Mouse (Mus musculus): ENCODE measurements at regions not wholly inside any gene's neighbourhood (a gene's known extent, or its start where the extent isn't known, plus 50 kb on each side); places are given as distances from the start of the nearest gene placed in this dataset.

DNA sequence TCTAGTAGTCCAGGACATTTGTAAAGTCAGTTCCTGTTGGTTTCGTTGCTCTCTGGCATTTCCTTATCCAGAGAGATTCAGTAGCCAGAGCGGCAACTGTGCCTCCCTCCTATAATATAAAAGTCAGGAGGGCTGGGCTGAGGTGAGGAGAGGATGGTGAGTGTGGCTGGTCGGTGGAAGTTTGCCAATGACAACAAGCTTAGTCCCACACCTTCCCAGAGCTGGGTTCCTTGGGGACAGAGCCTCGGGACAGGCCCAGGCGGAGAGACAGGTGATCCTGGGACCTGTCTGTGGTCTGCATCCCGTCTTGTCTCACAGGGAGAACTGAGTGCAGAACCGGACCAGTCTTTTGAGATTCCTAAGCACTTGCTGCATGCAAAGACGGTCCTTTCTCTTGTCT is 136.5 kb downstream of the Gadd45g start:
- DNase-seq (ENCODE audit: low spot score, missing footprints) (peak; percentile 37), ATAC-seq (ENCODE audit: low FRiP score) (no peak)
- Histone ChIP-seq H3K4me1 (ENCODE audit: control insufficient read depth, insufficient read depth, low read length) (no peaks in the 10 kb centered on the region), H3K27me3 (ENCODE audit: control insufficient read depth, insufficient read depth, low read length) (no peaks in the 10 kb centered on the region), H3K9me3 (ENCODE audit: control insufficient read depth, low read length) (no peaks in the 10 kb centered on the region), H3K4me2 (no peak overlapping the region), H3K9ac (ENCODE audit: low read length) (no peak overlapping the region), H3K27ac (ENCODE audit: low read depth, low read length) (no peak overlapping the region), H3K36me3 (ENCODE audit: control insufficient read depth, insufficient read depth, low read length) (no peaks in the 10 kb centered on the region), H3K4me3 (ENCODE audit: low read depth, low read length) (no peak overlapping the region)
- 92% methylated on average over 8 of the region's 8 CpGs for WGBS

DNA sequence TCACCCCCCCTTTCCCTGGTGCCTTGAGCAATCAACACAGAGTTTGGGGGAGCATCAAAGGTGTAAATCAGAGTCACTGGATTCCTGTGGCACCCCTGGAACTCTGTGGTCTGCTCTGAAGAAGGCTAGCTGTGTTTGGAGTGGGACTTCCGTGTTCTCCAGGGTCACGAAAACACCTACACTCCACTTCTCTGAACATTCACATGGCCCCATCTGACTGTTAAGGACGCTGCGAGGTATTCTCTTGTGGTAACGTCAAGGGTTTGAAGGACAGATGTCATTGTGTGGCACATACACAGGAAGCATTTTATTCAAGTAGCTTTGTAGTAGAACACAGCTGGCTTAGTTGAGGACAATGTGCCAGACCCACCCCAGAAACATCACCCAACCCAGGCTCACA is 137.1 kb downstream of the Gadd45g start:
- H3K27ac ChIP-seq (ENCODE audit: low read depth, low read length) = no peak overlapping the region
- H3K36me3 ChIP-seq (ENCODE audit: control insufficient read depth, insufficient read depth, low read length) = no peaks in the 10 kb centered on the region
- H3K27me3 ChIP-seq (ENCODE audit: control insufficient read depth, insufficient read depth, low read length) = no peaks in the 10 kb centered on the region
- 93% methylated on average over 5 of the region's 5 CpGs for WGBS
- no peaks in the 10 kb centered on the region for H3K4me1 ChIP-seq (ENCODE audit: control insufficient read depth, insufficient read depth, low read length)
- H3K9ac ChIP-seq (ENCODE audit: low read length) = no peak overlapping the region
- no peak for ATAC-seq (ENCODE audit: low FRiP score)
- H3K4me2 ChIP-seq = no peak overlapping the region
- no peaks in the 10 kb centered on the region for H3K9me3 ChIP-seq (ENCODE audit: control insufficient read depth, low read length)
- peak; percentile 62 for DNase-seq (ENCODE audit: low spot score, missing footprints)
- H3K4me3 ChIP-seq (ENCODE audit: low read depth, low read length) = no peak overlapping the region

DNA sequence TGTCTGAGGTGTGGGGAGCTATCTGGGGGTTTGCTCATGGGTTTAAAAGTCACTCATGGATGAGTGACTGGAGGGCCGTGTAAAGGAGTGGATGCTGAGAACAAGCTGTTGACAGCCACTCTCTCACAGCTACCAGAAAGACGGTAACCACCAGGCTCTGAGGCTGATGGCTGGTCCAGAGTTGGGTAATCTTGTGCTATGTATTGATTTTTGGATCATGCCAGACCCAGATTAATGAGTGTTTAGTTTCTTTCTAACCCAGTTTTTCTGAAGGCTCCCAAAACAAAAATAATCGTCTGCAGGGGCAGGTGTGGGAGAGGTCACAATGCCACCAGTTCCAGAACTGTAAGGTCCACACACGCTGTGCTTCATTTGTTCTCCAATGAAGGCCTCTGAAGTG is 144.9 kb downstream of the Gadd45g start:
- no peaks in the 10 kb centered on the region for H3K36me3 ChIP-seq (ENCODE audit: control insufficient read depth, insufficient read depth, low read length)
- no peaks in the 10 kb centered on the region for H3K27me3 ChIP-seq (ENCODE audit: control insufficient read depth, insufficient read depth, low read length)
- H3K27ac ChIP-seq (ENCODE audit: low read depth, low read length) = no peak overlapping the region
- ATAC-seq (ENCODE audit: low FRiP score) = no peak
- H3K4me2 ChIP-seq = no peak overlapping the region
- no peaks in the 10 kb centered on the region for H3K4me1 ChIP-seq (ENCODE audit: control insufficient read depth, insufficient read depth, low read length)
- WGBS = 87% methylated on average over 4 of the region's 4 CpGs
- no peak overlapping the region for H3K4me3 ChIP-seq (ENCODE audit: low read depth, low read length)
- no peaks in the 10 kb centered on the region for H3K9me3 ChIP-seq (ENCODE audit: control insufficient read depth, low read length)
- no peak overlapping the region for H3K9ac ChIP-seq (ENCODE audit: low read length)
- DNase-seq (ENCODE audit: low spot score, missing footprints) = no peak

DNA sequence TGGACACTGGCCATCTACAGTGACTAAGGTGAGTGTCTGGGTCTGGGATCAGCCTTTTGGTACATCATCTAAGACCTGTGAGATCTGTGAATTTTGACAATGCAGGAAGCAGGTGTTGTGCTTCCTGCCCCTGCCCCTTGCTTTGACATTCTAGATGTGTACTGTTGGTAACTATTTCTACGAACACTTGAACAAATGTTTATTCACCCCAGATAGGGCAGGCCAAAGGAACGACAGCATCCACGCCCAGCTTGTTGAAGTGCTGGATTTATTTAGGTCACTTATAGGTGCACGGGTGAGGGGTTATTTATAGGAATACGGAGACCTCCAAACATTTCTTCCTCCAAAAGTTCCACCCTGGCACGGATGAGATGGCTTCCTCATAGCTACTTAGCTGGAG is 146.4 kb downstream of the Gadd45g start:
- Histone ChIP-seq H3K9ac (ENCODE audit: low read length) (no peak overlapping the region), H3K27ac (ENCODE audit: low read depth, low read length) (no peak overlapping the region), H3K4me2 (no peak overlapping the region), H3K9me3 (ENCODE audit: control insufficient read depth, low read length) (no peaks in the 10 kb centered on the region), H3K4me3 (ENCODE audit: low read depth, low read length) (no peak overlapping the region), H3K4me1 (ENCODE audit: control insufficient read depth, insufficient read depth, low read length) (no peaks in the 10 kb centered on the region), H3K36me3 (ENCODE audit: control insufficient read depth, insufficient read depth, low read length) (no peaks in the 10 kb centered on the region), H3K27me3 (ENCODE audit: control insufficient read depth, insufficient read depth, low read length) (no peaks in the 10 kb centered on the region)
- DNase-seq (ENCODE audit: low spot score, missing footprints) = no peak
- WGBS = 82% methylated on average over 6 of the region's 6 CpGs
- ATAC-seq (ENCODE audit: low FRiP score) = no peak

DNA sequence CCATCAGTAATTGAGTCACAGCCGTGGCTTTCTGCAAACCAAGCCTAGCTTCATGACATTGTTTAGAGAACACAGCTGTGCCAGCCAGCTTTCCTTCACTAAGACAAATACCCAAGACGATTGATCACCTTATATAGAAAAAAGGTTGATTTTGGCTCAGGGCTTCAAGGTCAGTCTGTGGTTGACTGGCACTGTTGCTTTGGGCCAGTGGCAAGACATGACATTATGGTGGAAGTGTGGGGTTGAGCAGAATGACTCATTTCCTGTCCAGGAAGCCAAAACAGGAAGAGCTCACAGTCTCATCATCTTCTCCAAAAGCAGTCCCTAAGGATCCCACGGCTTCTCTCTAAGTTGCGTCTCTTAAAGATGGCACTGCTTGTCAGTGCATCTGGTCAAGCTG is 149.7 kb downstream of the Gadd45g start:
- ATAC-seq (ENCODE audit: low FRiP score) (no peak), DNase-seq (ENCODE audit: low spot score, missing footprints) (no peak)
- H3K4me2 ChIP-seq = no peak overlapping the region
- no peaks in the 10 kb centered on the region for H3K9me3 ChIP-seq (ENCODE audit: control insufficient read depth, low read length)
- H3K9ac ChIP-seq (ENCODE audit: low read length) = no peak overlapping the region
- H3K4me3 ChIP-seq (ENCODE audit: low read depth, low read length) = no peak overlapping the region
- H3K36me3 ChIP-seq (ENCODE audit: control insufficient read depth, insufficient read depth, low read length) = no peaks in the 10 kb centered on the region
- 91% methylated on average over 4 of the region's 4 CpGs for WGBS
- H3K27ac ChIP-seq (ENCODE audit: low read depth, low read length) = no peak overlapping the region
- no peaks in the 10 kb centered on the region for H3K27me3 ChIP-seq (ENCODE audit: control insufficient read depth, insufficient read depth, low read length)
- no peaks in the 10 kb centered on the region for H3K4me1 ChIP-seq (ENCODE audit: control insufficient read depth, insufficient read depth, low read length)

DNA sequence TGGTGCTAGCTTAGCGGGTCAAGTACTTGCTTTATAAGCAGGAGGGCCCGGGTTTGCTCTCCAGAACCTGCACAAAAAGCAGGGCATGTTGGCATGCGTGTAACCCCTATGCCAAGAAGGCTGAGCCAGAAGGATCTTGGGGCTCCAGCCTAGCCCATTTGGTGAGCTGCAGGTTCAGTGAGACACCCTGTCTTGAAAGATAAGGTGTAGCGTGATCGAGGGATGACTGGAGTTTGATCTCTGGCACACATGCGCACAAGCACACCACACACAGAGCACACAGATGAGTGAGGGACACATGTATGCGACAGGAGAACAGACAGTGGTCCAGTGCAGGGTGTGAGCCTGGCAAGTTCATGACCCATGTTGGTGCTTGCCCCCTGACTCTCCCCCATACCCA is 152.1 kb downstream of the Gadd45g start:
- ATAC-seq (ENCODE audit: low FRiP score) (no peak), DNase-seq (ENCODE audit: low spot score, missing footprints) (no peak)
- no peak overlapping the region for H3K9ac ChIP-seq (ENCODE audit: low read length)
- no peak overlapping the region for H3K4me3 ChIP-seq (ENCODE audit: low read depth, low read length)
- H3K27me3 ChIP-seq (ENCODE audit: control insufficient read depth, insufficient read depth, low read length) = no peaks in the 10 kb centered on the region
- H3K4me2 ChIP-seq = no peak overlapping the region
- H3K36me3 ChIP-seq (ENCODE audit: control insufficient read depth, insufficient read depth, low read length) = no peaks in the 10 kb centered on the region
- no peaks in the 10 kb centered on the region for H3K4me1 ChIP-seq (ENCODE audit: control insufficient read depth, insufficient read depth, low read length)
- WGBS = 92% methylated on average over 7 of the region's 7 CpGs
- no peak overlapping the region for H3K27ac ChIP-seq (ENCODE audit: low read depth, low read length)
- H3K9me3 ChIP-seq (ENCODE audit: control insufficient read depth, low read length) = no peaks in the 10 kb centered on the region

DNA sequence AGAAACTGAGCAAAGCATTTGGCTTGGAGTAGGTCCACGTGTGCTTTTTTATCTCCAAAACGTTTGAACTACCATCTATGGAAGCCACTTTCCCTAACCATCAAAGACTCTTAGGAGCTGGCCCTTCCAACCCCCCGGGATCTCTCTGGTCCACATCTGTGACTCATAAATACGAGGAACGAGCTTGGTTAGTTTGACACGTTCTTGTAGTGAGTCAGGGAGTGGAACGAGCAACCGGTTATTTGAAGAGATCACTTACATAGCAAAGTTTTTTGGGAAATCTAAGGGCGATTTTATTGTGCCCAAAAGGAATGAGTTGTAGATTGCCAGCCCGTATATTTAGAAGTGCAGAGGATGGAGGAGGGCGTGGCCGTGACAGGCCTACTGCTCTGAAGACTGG is 155.3 kb downstream of the Gadd45g start:
- WGBS = 80% methylated on average over 12 of the region's 12 CpGs
- Histone ChIP-seq H3K4me1 (ENCODE audit: control insufficient read depth, insufficient read depth, low read length) (no peaks in the 10 kb centered on the region), H3K4me3 (ENCODE audit: low read depth, low read length) (no peak overlapping the region), H3K9ac (ENCODE audit: low read length) (no peak overlapping the region), H3K9me3 (ENCODE audit: control insufficient read depth, low read length) (no peaks in the 10 kb centered on the region), H3K36me3 (ENCODE audit: control insufficient read depth, insufficient read depth, low read length) (no peaks in the 10 kb centered on the region), H3K4me2 (no peak overlapping the region), H3K27ac (ENCODE audit: low read depth, low read length) (no peak overlapping the region), H3K27me3 (ENCODE audit: control insufficient read depth, insufficient read depth, low read length) (no peaks in the 10 kb centered on the region)
- ATAC-seq (ENCODE audit: low FRiP score) = no peak
- no peak for DNase-seq (ENCODE audit: low spot score, missing footprints)

DNA sequence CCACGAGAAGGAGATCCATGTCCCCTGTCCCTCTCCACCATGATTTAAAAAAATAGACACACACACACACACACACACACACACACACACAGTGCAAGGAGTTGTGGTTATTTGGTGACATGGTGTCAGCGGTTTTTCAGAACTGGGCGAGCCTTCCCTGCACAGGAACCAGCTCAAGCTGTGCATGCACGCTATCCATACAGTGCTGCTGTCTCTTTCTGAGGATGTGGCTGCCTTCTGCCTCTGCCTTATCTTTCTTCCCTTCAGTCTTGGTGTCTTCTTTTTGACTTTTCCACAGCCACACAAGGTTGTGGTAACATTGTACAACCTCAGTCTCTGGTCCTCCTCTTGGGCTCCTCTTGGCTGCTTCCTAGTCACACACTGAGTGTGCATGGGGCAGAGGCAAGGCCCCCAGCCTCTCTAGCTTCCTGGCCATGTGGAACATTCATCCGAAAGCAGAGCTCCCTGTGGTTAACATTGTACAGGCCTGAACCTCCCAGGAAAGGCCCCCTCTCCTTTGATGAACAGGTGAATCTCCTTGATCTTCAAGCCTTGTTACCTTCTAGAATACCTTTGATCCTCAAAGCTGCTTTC is 157.6 kb downstream of the Gadd45g start:
- H3K27me3 ChIP-seq (ENCODE audit: control insufficient read depth, insufficient read depth, low read length) = no peaks in the 10 kb centered on the region
- H3K4me3 ChIP-seq (ENCODE audit: low read depth, low read length) = no peak overlapping the region
- no peaks in the 10 kb centered on the region for H3K36me3 ChIP-seq (ENCODE audit: control insufficient read depth, insufficient read depth, low read length)
- DNase-seq (ENCODE audit: low spot score, missing footprints) (no peak), ATAC-seq (ENCODE audit: low FRiP score) (no peak)
- no peak overlapping the region for H3K27ac ChIP-seq (ENCODE audit: low read depth, low read length)
- WGBS = 91% methylated on average over 5 of the region's 5 CpGs
- H3K4me2 ChIP-seq = no peak overlapping the region
- no peaks in the 10 kb centered on the region for H3K4me1 ChIP-seq (ENCODE audit: control insufficient read depth, insufficient read depth, low read length)
- no peak overlapping the region for H3K9ac ChIP-seq (ENCODE audit: low read length)
- no peaks in the 10 kb centered on the region for H3K9me3 ChIP-seq (ENCODE audit: control insufficient read depth, low read length)

DNA sequence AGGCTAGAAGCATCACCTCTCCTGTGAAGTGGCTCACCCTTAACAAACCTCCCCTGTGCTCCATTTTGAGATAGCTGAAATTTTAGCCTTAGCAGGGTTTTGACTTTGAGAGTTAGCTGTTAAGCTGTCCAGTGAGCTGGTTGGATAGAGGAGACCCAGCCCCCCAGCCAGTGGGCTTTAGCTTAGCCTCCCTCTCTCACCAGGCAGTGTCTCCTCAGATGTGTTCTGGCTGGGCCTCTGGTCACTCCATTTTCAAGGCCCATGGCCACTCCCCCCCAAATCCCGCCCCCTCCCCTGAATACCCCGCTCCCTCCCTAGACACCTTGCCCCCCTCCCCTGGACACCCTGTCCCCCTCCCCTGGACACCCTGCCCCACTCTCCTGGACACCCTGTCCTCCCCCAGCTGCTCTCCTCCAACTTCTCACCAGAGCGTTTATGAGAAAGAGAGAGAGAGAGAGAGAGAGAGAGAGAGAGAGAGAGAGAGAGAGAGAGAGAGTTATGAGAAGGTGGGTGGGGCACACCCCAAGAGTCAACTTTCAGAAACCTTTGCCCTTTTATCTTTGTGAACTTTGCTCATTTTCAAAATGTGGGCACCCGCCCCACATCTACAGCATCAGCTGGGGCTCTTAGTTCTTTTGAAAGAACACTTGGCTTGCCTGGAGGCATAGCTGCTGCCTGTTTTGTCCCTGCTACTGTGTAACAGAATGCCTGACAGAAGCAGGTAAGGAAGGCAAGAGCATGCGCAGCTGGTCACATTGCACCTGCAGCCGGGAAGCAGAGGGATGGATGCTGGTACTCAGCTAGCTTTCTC is 161.3 kb downstream of the Gadd45g start:
- DNase-seq (ENCODE audit: low spot score, missing footprints) (no peak), ATAC-seq (ENCODE audit: low FRiP score) (no peak)
- no peaks in the 10 kb centered on the region for H3K9me3 ChIP-seq (ENCODE audit: control insufficient read depth, low read length)
- no peaks in the 10 kb centered on the region; the same call in 1 of the 2 replicates for H3K27me3 ChIP-seq (ENCODE audit: control insufficient read depth, insufficient read depth, low read length)
- no peaks in the 10 kb centered on the region for H3K4me1 ChIP-seq (ENCODE audit: control insufficient read depth, insufficient read depth, low read length)
- WGBS = 70% methylated on average over 6 of the region's 6 CpGs
- H3K4me2 ChIP-seq = no peak overlapping the region
- H3K36me3 ChIP-seq (ENCODE audit: control insufficient read depth, insufficient read depth, low read length) = no peaks in the 10 kb centered on the region
- no peak overlapping the region for H3K27ac ChIP-seq (ENCODE audit: low read depth, low read length)
- no peak overlapping the region for H3K9ac ChIP-seq (ENCODE audit: low read length)
- no peak overlapping the region for H3K4me3 ChIP-seq (ENCODE audit: low read depth, low read length)

Measured in midbrain, embryonic 11.5 days (tissue).